Mouse (Mus musculus): Measurements from ENCODE around the gene B3gnt6. TPM values are rescaled to one million over a fixed set of nuclear protein-coding genes. Genes with fewer than 3 reads are reported as not detected.

B3gnt6 gene
- polyA plus RNA-seq, 1 experiment: 5.1 TPM

GRCm38 (mm10) chr7:98150525-98150924, 48.8 kb downstream of the B3gnt6 start:
- Histone ChIP-seq H3K27me3 (ENCODE audit: control insufficient read depth, insufficient read depth, low read length) (no peaks in the 10 kb centered on the region), H3K4me1 (ENCODE audit: control insufficient read depth, insufficient read depth, insufficient read length, low read length) (no peaks in the 10 kb centered on the region), H3K4me3 (ENCODE audit: low read depth, low read length) (no peak overlapping the region), H3K27ac (ENCODE audit: insufficient read depth, low read depth, low read length) (no peak overlapping the region), H3K36me3 (ENCODE audit: control insufficient read depth, insufficient read depth, low read length) (peaks cover 5% of the 10 kb centered on the region; the same call in 1 of the 2 replicates)
- WGBS: 66% methylated on average over 5 of the region's 5 CpGs
- TF ChIP-seq CTCF (IDR thresholded peaks at IDR 0.05; ENCODE audit: extremely low read depth, insufficient read length, insufficient replicate concordance, low read depth, low read length) (no peak), POLR2A (IDR thresholded peaks at IDR 0.05; ENCODE audit: low read depth, low read length) (no peak)

- WGBS: 71% methylated on average over 3 of the region's 3 CpGs
- Histone ChIP-seq H3K4me3 (ENCODE audit: low read depth, low read length) (no peak overlapping the region), H3K4me1 (ENCODE audit: control insufficient read depth, insufficient read depth, insufficient read length, low read length) (no peaks in the 10 kb centered on the region), H3K27ac (ENCODE audit: insufficient read depth, low read depth, low read length) (no peak overlapping the region), H3K27me3 (ENCODE audit: control insufficient read depth, insufficient read depth, low read length) (no peaks in the 10 kb centered on the region), H3K36me3 (ENCODE audit: control insufficient read depth, insufficient read depth, low read length) (peaks cover 5% of the 10 kb centered on the region; the same call in 1 of the 2 replicates)
- no peak for TF ChIP-seq CTCF (IDR thresholded peaks at IDR 0.05; ENCODE audit: extremely low read depth, insufficient read length, insufficient replicate concordance, low read depth, low read length)
Measured at GRCm38 (mm10) chr7:98149802-98150201, 49.5 kb downstream of the B3gnt6 start.

- H3K27me3 ChIP-seq (ENCODE audit: control insufficient read depth, insufficient read depth, low read length): no peaks in the 10 kb centered on the region
- no peaks in the 10 kb centered on the region for H3K4me1 ChIP-seq (ENCODE audit: control insufficient read depth, insufficient read depth, insufficient read length, low read length)
- no peak overlapping the region for H3K27ac ChIP-seq (ENCODE audit: insufficient read depth, low read depth, low read length)
- no peak for TF ChIP-seq CTCF (IDR thresholded peaks at IDR 0.05; ENCODE audit: extremely low read depth, insufficient read length, insufficient replicate concordance, low read depth, low read length)
- no peak for TF ChIP-seq POLR2A (IDR thresholded peaks at IDR 0.05; ENCODE audit: low read depth, low read length)
- H3K4me3 ChIP-seq (ENCODE audit: low read depth, low read length): no peak overlapping the region
- H3K36me3 ChIP-seq (ENCODE audit: control insufficient read depth, insufficient read depth, low read length): peaks cover 5% of the 10 kb centered on the region; the same call in 1 of the 2 replicates
- 85% methylated on average over 10 of the region's 10 CpGs for WGBS
Measured at GRCm38 (mm10) chr7:98148721-98149407, 50.4 kb downstream of the B3gnt6 start.

- 69% methylated on average over 8 of the region's 8 CpGs for WGBS
- Histone ChIP-seq H3K4me1 (ENCODE audit: control insufficient read depth, insufficient read depth, insufficient read length, low read length) (peaks cover 3% of the 10 kb centered on the region; the same call in 1 of the 2 replicates), H3K27me3 (ENCODE audit: control insufficient read depth, insufficient read depth, low read length) (no peaks in the 10 kb centered on the region), H3K4me3 (ENCODE audit: low read depth, low read length) (no peak overlapping the region), H3K36me3 (ENCODE audit: control insufficient read depth, insufficient read depth, low read length) (peaks cover 5% of the 10 kb centered on the region; the same call in 1 of the 2 replicates), H3K27ac (ENCODE audit: insufficient read depth, low read depth, low read length) (no peak overlapping the region)
- TF ChIP-seq CTCF (IDR thresholded peaks at IDR 0.05; ENCODE audit: extremely low read depth, insufficient read length, insufficient replicate concordance, low read depth, low read length) (no peak), POLR2A (IDR thresholded peaks at IDR 0.05; ENCODE audit: low read depth, low read length) (no peak)
Measured at GRCm38 (mm10) chr7:98147766-98148165, 51.5 kb downstream of the B3gnt6 start.

- H3K4me1 ChIP-seq (ENCODE audit: control insufficient read depth, insufficient read depth, insufficient read length, low read length): peaks cover 8% of the 10 kb centered on the region
- H3K27ac ChIP-seq (ENCODE audit: insufficient read depth, low read depth, low read length): no peak overlapping the region
- no peak overlapping the region for H3K4me3 ChIP-seq (ENCODE audit: low read depth, low read length)
- TF ChIP-seq POLR2A (IDR thresholded peaks at IDR 0.05; ENCODE audit: low read depth, low read length): no peak
- TF ChIP-seq CTCF (IDR thresholded peaks at IDR 0.05; ENCODE audit: extremely low read depth, insufficient read length, insufficient replicate concordance, low read depth, low read length): no peak
- peaks cover 5% of the 10 kb centered on the region; the same call in 1 of the 2 replicates for H3K36me3 ChIP-seq (ENCODE audit: control insufficient read depth, insufficient read depth, low read length)
- WGBS: 62% methylated on average over 8 of the region's 8 CpGs
- H3K27me3 ChIP-seq (ENCODE audit: control insufficient read depth, insufficient read depth, low read length): no peaks in the 10 kb centered on the region
Measured at GRCm38 (mm10) chr7:98146447-98146845, 52.8 kb downstream of the B3gnt6 start.

GRCm38 (mm10) chr7:98145842-98146446, 53.3 kb downstream of the B3gnt6 start:
- no peaks in the 10 kb centered on the region for H3K27me3 ChIP-seq (ENCODE audit: control insufficient read depth, insufficient read depth, low read length)
- H3K4me3 ChIP-seq (ENCODE audit: low read depth, low read length): no peak overlapping the region
- TF ChIP-seq POLR2A (IDR thresholded peaks at IDR 0.05; ENCODE audit: low read depth, low read length): no peak
- peaks cover 5% of the 10 kb centered on the region; the same call in 1 of the 2 replicates for H3K36me3 ChIP-seq (ENCODE audit: control insufficient read depth, insufficient read depth, low read length)
- H3K27ac ChIP-seq (ENCODE audit: insufficient read depth, low read depth, low read length): no peak overlapping the region
- H3K4me1 ChIP-seq (ENCODE audit: control insufficient read depth, insufficient read depth, insufficient read length, low read length): peaks cover 12% of the 10 kb centered on the region
- WGBS: 84% methylated on average over 12 of the region's 12 CpGs

- no peak for TF ChIP-seq CTCF (IDR thresholded peaks at IDR 0.05; ENCODE audit: extremely low read depth, insufficient read length, insufficient replicate concordance, low read depth, low read length)
- no peak for TF ChIP-seq POLR2A (IDR thresholded peaks at IDR 0.05; ENCODE audit: low read depth, low read length)
- H3K36me3 ChIP-seq (ENCODE audit: control insufficient read depth, insufficient read depth, low read length): peaks cover 5% of the 10 kb centered on the region; the same call in 1 of the 2 replicates
- no peaks in the 10 kb centered on the region for H3K27me3 ChIP-seq (ENCODE audit: control insufficient read depth, insufficient read depth, low read length)
- H3K27ac ChIP-seq (ENCODE audit: insufficient read depth, low read depth, low read length): no peak within 1 kb of the TSS
- H3K4me3 ChIP-seq (ENCODE audit: low read depth, low read length): no peak within 1 kb of the TSS
- H3K4me1 ChIP-seq (ENCODE audit: control insufficient read depth, insufficient read depth, insufficient read length, low read length): peaks cover 12% of the 10 kb centered on the region
- 80% methylated on average over 5 of the region's 5 CpGs for WGBS
Measured at GRCm38 (mm10) chr7:98145402-98145801, 53.9 kb downstream of the B3gnt6 start, which contains the start of gene Omp. Gene Omp (minus strand): TSS chr7:98145502.
